Mouse (Mus musculus): Measurements from ENCODE around the gene Cd47. TPM values are rescaled to one million over a fixed set of nuclear protein-coding genes. Genes with fewer than 3 reads are reported as not detected.

Cd47 gene
- total and polyA plus RNA-seq, 3 experiments, result 105 to 189 (median 106) TPM

- DNase-seq, result no peak
These were observed 67.9 kb downstream of the Cd47 start for GRCm38 (mm10) chr16:49868278-49868677.

- DNase-seq, result no peak
These were observed 73.6 kb downstream of the Cd47 start for GRCm38 (mm10) chr16:49873918-49874317.

- no peak for DNase-seq
These were observed 74.2 kb downstream of the Cd47 start for GRCm38 (mm10) chr16:49874546-49874945.

GRCm38 (mm10) chr16:49876291-49877030 is 76.1 kb downstream of the Cd47 start:
- no peak for DNase-seq

DNA sequence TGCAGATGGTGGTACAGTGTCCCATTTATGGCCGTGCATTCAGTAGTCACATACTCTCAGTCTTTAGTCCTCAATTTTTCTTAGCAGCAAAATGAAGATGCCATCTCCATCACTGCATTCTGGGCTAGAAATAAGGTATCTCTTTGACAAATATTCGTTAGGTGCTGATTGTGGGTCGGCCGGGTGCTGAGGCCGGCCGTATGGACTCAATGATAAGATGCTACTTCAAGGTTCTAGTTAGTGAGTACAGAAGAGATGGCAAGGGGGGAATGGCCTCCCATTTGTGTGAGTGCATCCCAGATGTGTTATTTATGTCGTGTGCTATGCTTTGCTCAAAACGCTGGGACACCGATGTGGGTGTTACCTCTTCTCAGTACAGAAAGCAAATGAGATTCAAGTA is 76.9 kb downstream of the Cd47 start:
- no peak for DNase-seq

GRCm38 (mm10) chr16:49878051-49878450 is 77.7 kb downstream of the Cd47 start:
- DNase-seq, result no peak

DNA sequence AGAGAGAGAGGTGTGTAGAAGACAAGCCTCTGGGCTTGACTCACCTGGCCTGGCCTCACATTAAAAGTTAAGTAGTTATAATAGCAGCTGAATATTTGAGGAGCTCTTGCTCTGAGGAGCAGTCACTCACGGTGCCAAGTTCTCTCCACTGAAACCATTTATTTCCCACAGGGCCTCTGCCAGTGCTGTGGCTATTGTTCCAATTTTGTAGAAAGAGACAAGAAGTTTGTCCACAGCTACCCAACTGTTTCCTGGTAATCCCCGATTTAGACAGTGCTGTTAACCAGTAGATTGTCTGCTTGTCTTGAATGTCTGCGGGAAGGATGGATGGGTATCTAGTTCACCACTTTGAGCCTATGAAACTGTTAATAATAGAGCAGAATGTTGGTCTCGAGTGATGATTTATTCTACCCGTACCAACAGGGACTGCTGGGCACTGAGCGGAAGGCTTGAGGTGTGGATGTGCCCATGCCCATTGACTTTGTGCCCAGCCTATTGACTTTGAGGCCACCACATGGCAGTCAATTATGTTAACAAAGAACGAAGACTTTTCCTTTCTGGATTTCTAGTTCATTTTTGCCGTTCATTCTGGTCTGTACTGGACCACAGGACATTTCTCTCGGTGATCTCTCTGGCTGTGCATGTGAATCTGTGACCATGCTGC is 86.2 kb downstream of the Cd47 start:
- no peak for DNase-seq

DNA sequence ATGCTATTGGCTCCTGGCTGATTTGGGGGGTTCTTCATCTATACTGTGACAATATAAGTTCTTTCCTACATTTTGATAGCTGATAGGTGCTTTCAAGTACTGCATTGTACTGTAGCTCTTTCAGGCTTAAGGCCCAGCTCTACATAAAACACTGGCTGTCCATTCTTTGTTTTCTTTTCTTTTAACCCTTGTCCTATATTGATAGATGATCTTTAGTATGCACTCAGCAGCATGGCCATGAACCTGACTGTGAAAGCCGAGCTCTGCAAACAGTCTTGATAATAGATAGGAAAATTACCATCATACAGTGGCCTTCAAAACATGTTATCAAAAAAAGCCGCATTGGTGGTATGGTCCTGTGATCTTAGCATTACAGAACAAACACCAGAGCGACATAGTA is 87.0 kb downstream of the Cd47 start:
- peak; percentile 27 for DNase-seq

- DNase-seq, result peak; percentile 26
These were observed 87.7 kb downstream of the Cd47 start for GRCm38 (mm10) chr16:49887811-49888564.

GRCm38 (mm10) chr16:49889031-49889655 is 88.8 kb downstream of the Cd47 start:
- no peak for DNase-seq

DNA sequence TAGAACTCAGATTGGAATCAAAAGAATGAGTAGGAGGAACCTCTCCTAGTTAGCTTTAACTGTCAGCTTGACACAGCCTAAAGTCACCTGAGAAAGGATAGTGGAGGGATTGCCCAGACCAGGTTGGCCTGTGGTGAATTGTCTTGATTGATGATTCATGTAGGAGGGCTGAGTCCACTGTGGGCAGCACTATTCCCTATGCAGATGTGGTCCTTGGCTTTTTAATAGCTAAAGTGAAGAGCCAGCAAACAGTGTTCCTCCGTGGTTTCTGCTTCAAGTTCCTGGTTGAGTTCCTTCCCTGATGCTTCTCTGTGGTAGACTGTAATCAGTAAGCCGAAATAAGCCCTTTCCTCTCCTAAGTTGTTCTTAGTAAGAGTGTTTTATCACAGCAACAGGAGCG is 91.9 kb downstream of the Cd47 start:
- DNase-seq, result no peak

DNA sequence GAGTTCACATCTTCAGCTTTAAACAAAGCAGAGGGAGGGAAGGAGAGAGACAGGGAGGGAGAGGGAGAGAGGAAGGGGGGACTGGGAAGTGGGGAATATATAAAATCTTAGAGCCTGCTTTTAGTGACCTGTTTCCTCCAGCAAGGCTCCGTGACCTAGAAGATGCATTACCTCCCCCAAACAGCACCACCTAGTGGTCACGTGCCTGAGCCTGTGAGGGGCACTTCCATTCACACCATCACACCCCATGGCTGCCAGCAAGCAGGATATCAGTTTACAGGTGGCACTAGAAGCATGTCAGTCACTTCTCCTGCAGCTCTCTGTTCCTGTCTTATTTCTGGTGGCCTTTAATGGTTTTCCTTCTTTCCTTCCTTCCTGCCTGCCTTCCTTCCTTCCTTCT is 92.6 kb downstream of the Cd47 start:
- DNase-seq, result no peak

DNA sequence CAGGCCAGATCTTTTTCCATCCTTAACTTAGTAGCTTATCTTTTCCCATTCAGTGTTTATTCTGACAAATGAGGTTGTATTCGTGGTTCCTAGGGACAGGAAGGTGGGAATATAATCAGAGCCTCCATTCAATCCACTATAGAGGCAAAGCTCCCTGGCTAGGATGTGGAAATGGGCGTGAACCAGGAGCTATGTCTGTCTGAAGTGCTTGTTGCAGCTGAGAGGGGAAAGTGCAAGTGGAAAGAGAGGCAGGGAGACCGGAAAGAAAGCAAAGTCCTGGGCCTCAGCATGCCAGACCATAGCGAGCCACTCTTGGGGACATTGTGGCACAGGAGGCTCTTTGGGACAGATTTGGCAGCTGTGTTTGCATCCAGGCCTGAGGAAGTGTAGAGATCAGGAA is 94.3 kb downstream of the Cd47 start:
- no peak for DNase-seq

DNA sequence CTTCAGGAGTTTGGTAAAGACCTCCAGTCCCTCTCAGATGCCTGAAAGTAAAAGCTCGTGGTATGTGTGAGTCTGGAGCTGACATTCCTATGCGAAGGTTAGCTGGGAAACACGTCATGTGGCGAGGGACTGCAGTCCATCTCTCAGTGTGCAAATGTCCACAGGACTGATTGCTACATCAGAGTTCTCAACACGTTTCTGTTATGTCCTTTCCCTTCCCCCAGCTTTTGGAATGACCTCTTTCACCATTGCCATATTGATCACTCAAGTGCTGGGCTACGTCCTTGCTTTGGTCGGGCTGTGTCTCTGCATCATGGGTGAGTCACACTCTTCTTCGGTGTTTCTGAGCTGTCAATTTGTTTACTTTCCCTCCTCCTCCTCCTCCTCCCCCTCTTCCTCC is 95.8 kb downstream of the Cd47 start:
- DNase-seq, result peak; percentile 77

DNA sequence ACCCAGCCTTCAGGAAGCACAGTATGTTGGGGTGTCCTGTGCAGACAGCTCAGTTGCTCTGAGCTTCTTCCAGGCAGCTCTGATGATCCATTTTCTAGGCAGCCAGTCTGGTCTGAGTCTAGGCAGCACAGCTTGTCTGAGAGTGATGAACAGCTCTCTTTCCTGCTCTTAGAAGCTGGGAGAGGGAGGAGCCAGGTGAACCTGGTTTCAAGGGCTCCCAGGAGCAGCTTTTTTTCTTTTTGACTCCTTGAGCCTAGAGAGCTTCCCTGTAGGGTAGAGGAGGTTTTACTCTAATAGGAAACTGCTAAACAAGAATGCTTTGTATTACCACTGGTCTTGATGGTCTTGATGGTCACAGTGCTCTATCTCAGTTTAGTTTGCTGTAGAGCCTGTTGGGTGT is 101.1 kb downstream of the Cd47 start:
- no peak for DNase-seq

DNA sequence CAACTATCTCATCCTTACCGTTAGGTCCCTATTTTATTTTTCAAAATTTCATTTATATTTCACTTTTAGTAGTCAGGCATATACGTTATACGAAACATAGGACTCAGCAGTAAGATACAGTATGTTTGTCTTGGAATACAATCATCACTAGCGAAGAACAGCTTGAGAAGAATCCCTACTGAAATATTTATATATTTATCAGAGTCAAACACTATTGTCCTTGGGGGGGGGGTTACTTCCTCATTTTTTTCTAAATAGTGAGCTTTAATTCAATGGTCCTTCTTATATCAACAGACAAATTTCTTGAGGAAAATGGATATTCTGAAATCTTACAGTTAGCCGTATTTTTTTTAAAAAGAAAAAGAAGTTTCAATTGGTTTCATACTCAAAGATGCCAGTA is 101.8 kb downstream of the Cd47 start:
- no peak for DNase-seq

GRCm38 (mm10) chr16:49904248-49904930 is 104.1 kb downstream of the Cd47 start:
- no peak for DNase-seq

GRCm38 (mm10) chr16:49905041-49905440 is 104.7 kb downstream of the Cd47 start:
- no peak for DNase-seq

- no peak for DNase-seq
These were observed 105.3 kb downstream of the Cd47 start for GRCm38 (mm10) chr16:49905601-49906001.

DNA sequence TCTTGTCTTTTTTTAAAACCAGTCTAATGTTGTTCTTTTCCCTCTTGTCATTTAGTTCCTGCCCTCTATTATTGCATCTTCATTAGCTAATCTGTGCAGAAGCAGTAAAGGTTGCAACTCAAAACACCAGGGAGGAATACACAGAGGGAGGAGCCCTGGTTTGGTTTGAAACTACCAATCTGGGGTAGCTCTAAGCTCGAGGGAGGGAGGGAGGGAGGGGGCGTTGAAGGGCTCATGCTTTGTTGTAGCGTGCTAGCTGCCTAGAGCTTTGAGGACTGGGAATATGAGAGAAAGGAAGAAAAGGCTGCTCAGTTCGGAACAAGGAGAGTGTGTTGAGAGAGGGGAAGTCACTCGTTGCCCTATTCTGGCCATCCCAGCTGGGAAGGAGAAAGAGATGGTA is 105.7 kb downstream of the Cd47 start:
- DNase-seq, result no peak

DNA sequence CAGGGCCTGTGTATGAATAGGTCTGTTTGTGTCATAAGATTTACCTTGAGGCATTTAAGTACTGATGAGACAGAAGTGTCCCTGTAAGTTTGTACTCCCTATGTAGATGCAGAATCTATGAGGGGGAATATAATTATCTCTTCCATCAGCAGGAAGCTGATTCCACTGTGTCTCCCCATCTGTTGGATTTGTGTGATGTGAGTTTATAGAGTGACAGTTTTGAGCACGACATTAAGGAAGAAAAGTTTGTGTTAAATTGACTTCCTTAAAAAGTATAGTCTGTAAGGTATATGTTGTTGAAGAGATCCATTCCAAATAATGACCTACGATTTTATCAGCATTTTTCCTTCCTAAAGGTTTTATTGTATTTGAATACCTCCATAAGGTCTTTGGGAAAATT is 106.6 kb downstream of the Cd47 start:
- no peak for DNase-seq

DNA sequence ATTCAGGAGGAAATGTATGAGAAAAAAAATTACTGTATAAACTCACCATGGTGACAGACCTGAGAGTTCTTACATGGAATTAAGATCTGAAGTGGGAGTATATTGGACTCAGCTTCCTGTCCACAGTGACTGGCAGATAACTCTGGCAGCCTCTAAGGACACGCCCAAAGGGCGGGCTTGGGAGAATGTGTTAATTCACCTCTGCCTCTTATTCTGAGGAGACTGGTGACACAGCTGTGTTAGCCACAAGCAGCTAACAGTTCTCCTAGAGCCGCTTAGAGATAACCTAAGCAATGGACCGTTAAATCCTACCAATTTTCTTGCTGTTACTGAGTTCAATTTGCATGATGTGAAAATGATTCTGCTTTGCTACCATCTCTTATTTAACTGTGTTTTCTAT is 107.0 kb downstream of the Cd47 start:
- peak; percentile 17 for DNase-seq
